Mouse (Mus musculus): Measurements from ENCODE around the gene Repin1. TPM values are rescaled to one million over a fixed set of nuclear protein-coding genes. Genes with fewer than 3 reads are reported as not detected.
A peak's percentile ranks its signal among the peaks of the same experiment; 100 is the strongest.

Gene Repin1
- polyA plus RNA-seq, 1 experiment, result 81.8 TPM

DNA sequence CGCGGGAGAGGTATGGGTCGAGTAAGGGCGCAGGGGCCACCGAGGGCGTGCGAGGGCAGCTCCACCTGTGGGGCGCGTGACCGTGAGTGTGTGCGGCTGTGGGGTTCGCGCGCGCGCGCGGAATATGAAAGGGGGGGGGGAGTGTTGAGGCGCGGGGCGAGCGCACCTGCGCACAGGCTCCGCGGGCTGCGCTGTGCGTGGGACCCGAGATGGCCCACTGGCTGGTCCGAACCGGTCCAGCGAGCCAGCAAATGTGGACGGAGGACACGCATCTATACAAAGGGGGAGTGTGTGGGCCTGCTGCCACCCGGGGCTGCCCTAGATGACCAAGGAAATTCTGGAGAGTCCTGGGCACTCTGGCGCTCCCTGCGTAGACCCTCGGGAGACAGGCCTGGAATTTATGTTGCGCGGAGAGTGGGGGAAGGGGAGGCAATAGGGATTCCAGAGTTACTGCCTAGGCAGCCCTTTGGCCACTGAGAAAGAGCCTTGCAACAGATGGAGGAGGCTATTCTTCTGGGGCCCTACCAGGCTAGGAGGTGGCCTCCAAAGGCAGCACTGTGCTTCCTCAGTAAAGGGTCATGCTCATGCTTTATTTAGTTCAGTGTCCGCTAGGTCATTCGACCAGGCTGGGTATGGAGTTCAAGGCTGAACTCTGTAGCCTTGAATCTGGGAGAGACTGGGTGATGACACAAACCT is 508 bp downstream of the Repin1 start:
- Histone ChIP-seq H3K27ac (ENCODE audit: insufficient read depth, low read length) (peak overlapping the region; percentile 99), H3K4me1 (ENCODE audit: control insufficient read depth, insufficient read depth, low read length) (peaks cover 2% of the 10 kb centered on the region; the same call in 1 of the 2 replicates), H3K4me3 (ENCODE audit: insufficient read depth, low read length) (peak overlapping the region; percentile 65)
- TF ChIP-seq CTCF (IDR thresholded peaks at IDR 0.05; ENCODE audit: extremely low read depth, insufficient read depth, low read length) (no peak), POLR2A (IDR thresholded peaks at IDR 0.05; ENCODE audit: extremely low read depth, insufficient read depth, low read length) (peak; percentile 58; the same call in 1 of the 2 replicates)

DNA sequence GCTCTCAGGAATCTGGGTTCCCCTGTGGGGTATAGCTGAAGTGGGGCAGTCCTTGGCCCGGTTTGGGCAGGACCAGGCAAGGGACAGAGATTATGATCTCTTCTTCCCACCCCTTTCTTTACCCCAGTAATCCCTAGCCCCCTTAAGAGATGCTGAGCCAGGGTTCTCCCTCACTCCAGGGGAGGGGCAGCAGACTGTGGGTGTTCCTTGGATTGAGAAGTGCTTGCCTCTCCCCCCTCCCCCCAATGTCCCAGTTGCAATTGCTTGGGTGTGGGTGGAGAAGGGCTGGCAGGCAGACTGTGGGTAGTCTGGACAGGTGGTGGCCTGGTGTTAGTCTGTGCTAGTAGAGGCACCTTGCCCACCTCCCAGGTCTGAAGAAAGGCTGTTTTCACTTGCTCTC is 1.6 kb downstream of the Repin1 start:
- TF ChIP-seq CTCF (IDR thresholded peaks at IDR 0.05; ENCODE audit: extremely low read depth, insufficient read depth, low read length) (no peak), POLR2A (IDR thresholded peaks at IDR 0.05; ENCODE audit: extremely low read depth, insufficient read depth, low read length) (no peak)
- H3K4me3 ChIP-seq (ENCODE audit: insufficient read depth, low read length), result peak overlapping the region; percentile 65; the same call in 1 of the 2 replicates
- peaks cover 2% of the 10 kb centered on the region; the same call in 1 of the 2 replicates for H3K4me1 ChIP-seq (ENCODE audit: control insufficient read depth, insufficient read depth, low read length)
- H3K27ac ChIP-seq (ENCODE audit: insufficient read depth, low read length), result no peak overlapping the region

DNA sequence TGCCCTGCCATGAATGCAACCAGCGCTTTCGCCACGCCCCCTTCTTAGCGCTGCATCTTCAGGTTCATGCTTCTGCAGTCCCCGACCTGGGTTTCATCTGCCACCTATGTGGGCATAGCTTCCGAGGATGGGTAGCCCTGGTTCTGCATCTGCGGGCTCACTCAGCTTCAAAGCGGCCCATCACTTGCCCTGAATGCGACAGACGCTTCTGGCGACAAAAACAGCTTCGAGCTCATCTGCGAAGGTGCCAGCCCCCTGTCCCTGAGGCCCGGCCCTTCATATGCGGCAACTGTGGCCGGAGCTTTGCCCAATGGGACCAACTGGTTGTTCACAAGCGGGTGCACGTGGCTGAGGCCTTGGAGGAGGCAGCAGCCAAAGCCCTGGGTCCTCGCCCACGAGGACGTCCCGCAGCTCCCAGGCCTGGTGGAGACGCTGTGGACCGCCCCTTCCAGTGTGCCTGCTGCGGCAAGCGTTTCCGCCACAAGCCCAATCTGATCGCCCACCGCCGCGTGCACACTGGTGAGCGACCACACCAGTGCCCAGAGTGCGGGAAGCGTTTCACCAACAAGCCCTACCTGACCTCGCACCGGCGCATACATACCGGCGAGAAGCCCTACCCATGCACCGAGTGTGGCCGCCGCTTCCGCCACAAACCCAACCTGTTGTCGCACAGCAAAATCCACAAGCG is 3.0 kb downstream of the Repin1 start:
- no peak overlapping the region for H3K27ac ChIP-seq (ENCODE audit: insufficient read depth, low read length)
- peaks cover 4% of the 10 kb centered on the region; the same call in 1 of the 2 replicates for H3K4me1 ChIP-seq (ENCODE audit: control insufficient read depth, insufficient read depth, low read length)
- no peak for TF ChIP-seq POLR2A (IDR thresholded peaks at IDR 0.05; ENCODE audit: extremely low read depth, insufficient read depth, low read length)
- TF ChIP-seq CTCF (IDR thresholded peaks at IDR 0.05; ENCODE audit: extremely low read depth, insufficient read depth, low read length), result no peak
- H3K4me3 ChIP-seq (ENCODE audit: insufficient read depth, low read length), result no peak overlapping the region

DNA sequence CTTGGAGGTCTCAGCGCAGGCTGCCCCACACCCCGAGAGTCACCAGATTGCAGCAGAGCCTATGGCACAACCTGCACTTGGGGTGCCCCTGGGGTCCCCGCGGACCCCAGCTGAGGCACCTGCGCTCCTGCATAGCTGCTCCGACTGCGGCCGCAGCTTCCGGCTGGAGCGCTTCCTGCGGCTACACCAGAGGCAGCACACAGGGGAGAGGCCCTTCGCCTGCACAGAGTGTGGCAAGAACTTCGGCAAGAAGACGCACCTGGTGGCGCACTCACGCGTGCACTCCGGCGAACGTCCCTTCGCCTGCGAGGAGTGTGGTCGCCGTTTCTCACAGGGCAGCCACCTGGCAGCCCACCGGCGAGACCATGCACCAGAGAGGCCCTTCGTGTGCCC is 3.5 kb downstream of the Repin1 start:
- TF ChIP-seq CTCF (IDR thresholded peaks at IDR 0.05; ENCODE audit: extremely low read depth, insufficient read depth, low read length), result no peak
- no peak for TF ChIP-seq POLR2A (IDR thresholded peaks at IDR 0.05; ENCODE audit: extremely low read depth, insufficient read depth, low read length)
- Histone ChIP-seq H3K4me3 (ENCODE audit: insufficient read depth, low read length) (no peak overlapping the region), H3K4me1 (ENCODE audit: control insufficient read depth, insufficient read depth, low read length) (peaks cover 4% of the 10 kb centered on the region; the same call in 1 of the 2 replicates), H3K27ac (ENCODE audit: insufficient read depth, low read length) (no peak overlapping the region)

DNA sequence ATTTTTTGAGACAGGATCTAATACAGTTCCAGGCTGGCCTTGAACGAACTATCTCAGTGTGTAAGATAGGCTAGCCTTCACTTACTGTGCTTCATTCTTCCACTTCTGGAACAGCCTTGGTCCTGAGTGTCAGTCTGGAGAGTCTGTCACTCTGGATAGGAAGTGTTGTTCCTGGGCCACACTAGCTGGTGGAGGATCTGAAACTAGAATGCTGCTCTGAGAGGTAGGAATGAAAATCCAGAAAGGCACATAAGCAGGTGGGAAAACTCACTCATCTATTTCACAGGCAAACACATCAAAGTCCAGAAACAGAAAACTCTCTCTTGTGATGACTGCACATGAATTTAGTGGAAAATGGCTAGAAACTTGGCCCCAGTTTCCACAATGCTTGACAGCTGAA is 6.9 kb downstream of the Repin1 start:
- peaks cover 3% of the 10 kb centered on the region; the same call in 1 of the 2 replicates for H3K4me1 ChIP-seq (ENCODE audit: control insufficient read depth, insufficient read depth, low read length)
- H3K4me3 ChIP-seq (ENCODE audit: insufficient read depth, low read length), result no peak overlapping the region
- TF ChIP-seq POLR2A (IDR thresholded peaks at IDR 0.05; ENCODE audit: extremely low read depth, insufficient read depth, low read length) (no peak), CTCF (IDR thresholded peaks at IDR 0.05; ENCODE audit: extremely low read depth, insufficient read depth, low read length) (no peak)
- H3K27ac ChIP-seq (ENCODE audit: insufficient read depth, low read length), result peak overlapping the region; percentile 55; the same call in 1 of the 2 replicates

DNA sequence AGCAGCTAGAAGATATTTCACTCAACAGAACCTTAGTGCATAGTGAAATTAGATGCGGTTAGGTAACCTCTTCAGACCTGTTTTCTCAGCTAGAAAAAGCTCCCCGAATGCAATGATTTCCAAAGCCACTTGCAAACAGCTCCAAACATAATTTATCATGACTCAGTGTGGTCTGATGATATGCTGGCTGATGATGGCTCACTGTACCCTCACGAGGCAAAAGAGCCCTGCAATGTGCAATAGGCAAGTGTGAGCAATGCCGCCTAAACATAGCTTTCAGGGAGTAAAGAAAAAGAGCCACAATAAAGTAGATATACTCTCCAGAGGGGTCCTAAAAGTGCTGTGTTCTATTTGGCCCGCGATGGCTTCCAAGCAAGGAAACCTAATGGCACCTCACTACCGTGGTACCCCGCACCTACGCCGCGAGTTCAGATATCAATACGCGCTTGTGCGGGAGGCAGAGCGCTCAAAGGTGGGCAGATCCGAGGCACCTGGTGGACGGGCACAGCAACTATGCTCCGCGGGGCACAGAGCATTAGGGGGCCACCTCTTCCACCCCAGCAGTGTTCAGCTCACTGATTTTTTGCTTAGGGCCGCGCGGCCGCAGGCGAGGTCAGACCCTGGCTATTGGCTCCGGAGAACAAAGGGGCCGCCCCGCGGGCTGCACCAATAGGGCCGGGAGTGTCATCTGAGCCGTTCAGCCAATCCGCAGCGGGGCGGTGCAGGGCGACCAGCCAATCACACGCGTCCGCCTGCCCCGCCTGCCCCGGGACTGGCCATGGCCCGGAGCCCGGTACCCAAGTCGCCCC is 7.8 kb downstream of the Repin1 start, which contains the start of gene Zfp775:
Gene Zfp775 (plus strand): TSS at position 793 of the 809 bp plus-strand sequence.
- TF ChIP-seq POLR2A (IDR thresholded peaks at IDR 0.05; ENCODE audit: extremely low read depth, insufficient read depth, low read length) (peak; percentile 72; the same call in 1 of the 2 replicates), CTCF (IDR thresholded peaks at IDR 0.05; ENCODE audit: extremely low read depth, insufficient read depth, low read length) (no peak)
- Histone ChIP-seq H3K4me1 (ENCODE audit: control insufficient read depth, insufficient read depth, low read length) (peaks cover 3% of the 10 kb centered on the region; the same call in 1 of the 2 replicates), H3K27ac (ENCODE audit: insufficient read depth, low read length) (peak within 1 kb of the TSS; percentile 82)

DNA sequence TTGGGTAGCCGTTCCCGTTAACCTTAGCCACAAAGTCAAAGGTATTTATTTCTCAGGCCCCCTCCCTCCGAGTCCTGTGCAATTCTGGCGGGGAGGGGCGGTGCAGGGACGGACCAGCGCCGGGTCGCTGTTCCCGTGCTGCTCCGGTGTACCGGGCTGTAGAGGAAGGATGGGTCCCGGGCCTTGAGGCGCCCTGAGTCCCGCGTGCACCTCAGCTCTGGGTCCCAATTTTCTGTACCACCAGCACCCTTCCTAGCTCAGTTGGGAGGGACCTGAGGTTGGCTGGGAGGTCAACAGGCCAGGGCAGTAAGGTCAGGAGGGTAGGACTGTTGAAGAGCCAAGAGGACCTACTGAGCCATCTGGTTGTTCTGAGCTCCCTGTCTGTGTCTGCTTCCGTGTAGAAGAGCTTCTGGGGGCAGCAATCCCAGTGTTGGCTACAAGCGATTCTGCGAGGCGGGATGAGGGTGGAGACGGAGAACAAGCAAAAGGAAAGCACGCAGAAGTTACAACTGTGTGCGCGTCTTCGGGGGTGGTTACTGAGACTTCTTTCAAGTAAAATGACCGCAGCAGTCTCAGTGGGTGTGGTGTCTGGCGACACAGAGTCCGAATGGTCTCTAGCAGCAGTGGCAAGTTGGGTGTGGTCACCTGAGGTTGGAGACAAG is 8.5 kb downstream of the Repin1 start:
- Histone ChIP-seq H3K4me1 (ENCODE audit: control insufficient read depth, insufficient read depth, low read length) (peaks cover 3% of the 10 kb centered on the region; the same call in 1 of the 2 replicates), H3K4me3 (ENCODE audit: insufficient read depth, low read length) (peak overlapping the region; percentile 66), H3K27ac (ENCODE audit: insufficient read depth, low read length) (peak overlapping the region; percentile 82)
- TF ChIP-seq CTCF (IDR thresholded peaks at IDR 0.05; ENCODE audit: extremely low read depth, insufficient read depth, low read length) (no peak), POLR2A (IDR thresholded peaks at IDR 0.05; ENCODE audit: extremely low read depth, insufficient read depth, low read length) (peak; percentile 49; the same call in 1 of the 2 replicates)

More for the DNA sequence above, 7.8 kb downstream of the Repin1 start, which contains the start of gene Zfp775:
- peak within 1 kb of the TSS; percentile 66 for H3K4me3 ChIP-seq (ENCODE audit: insufficient read depth, low read length)

DNA sequence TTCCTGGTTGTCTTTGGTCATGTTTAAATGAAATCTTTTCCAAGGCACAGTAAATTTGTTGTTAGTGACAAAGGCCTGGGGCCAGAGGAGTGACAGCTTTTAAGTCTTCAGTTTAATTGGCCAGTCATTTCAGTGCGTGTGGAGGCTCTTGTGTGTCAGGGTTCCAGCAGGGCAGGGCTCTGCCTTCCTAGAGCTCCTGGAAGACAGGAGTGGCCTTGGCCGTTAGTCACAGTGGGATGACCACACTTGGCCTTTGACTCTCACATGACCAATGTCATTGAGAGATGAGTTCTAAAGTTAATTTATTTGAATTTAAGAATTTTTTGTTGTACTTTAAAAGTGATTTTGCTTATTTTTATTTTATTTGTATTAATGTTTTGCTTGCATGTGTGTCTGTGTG is 14.4 kb downstream of the Repin1 start:
- Histone ChIP-seq H3K27ac (ENCODE audit: insufficient read depth, low read length) (no peak overlapping the region), H3K4me3 (ENCODE audit: insufficient read depth, low read length) (no peak overlapping the region), H3K4me1 (ENCODE audit: control insufficient read depth, insufficient read depth, low read length) (no peaks in the 10 kb centered on the region)
- TF ChIP-seq CTCF (IDR thresholded peaks at IDR 0.05; ENCODE audit: extremely low read depth, insufficient read depth, low read length), result no peak
- no peak for TF ChIP-seq POLR2A (IDR thresholded peaks at IDR 0.05; ENCODE audit: extremely low read depth, insufficient read depth, low read length)
